Mouse (Mus musculus): ENCODE measurements around the gene Gm28051. TPM values are rescaled to one million over a fixed set of nuclear protein-coding genes. Genes with fewer than 3 reads are reported as not detected.

The Gm28051 gene
- polyA plus RNA-seq, 1 experiment = not detected

GRCm38 (mm10) chr12:102772676-102773075 lies 15.1 kb upstream of the Gm28051 start:
- no peak overlapping the region for H3K4me3 ChIP-seq (ENCODE audit: insufficient read depth, low read length)
- H3K27ac ChIP-seq (ENCODE audit: insufficient read depth, low read length) = no peak overlapping the region
- TF ChIP-seq CTCF (IDR thresholded peaks at IDR 0.05; ENCODE audit: extremely low read depth, insufficient read depth, low read length) (no peak), POLR2A (IDR thresholded peaks at IDR 0.05; ENCODE audit: extremely low read depth, insufficient read depth, low read length) (no peak)
- no peaks in the 10 kb centered on the region for H3K4me1 ChIP-seq (ENCODE audit: control insufficient read depth, insufficient read depth, low read length)

- TF ChIP-seq POLR2A (IDR thresholded peaks at IDR 0.05; ENCODE audit: extremely low read depth, insufficient read depth, low read length) (no peak), CTCF (IDR thresholded peaks at IDR 0.05; ENCODE audit: extremely low read depth, insufficient read depth, low read length) (no peak)
- Histone ChIP-seq H3K27ac (ENCODE audit: insufficient read depth, low read length) (no peak overlapping the region), H3K4me3 (ENCODE audit: insufficient read depth, low read length) (no peak overlapping the region), H3K4me1 (ENCODE audit: control insufficient read depth, insufficient read depth, low read length) (no peaks in the 10 kb centered on the region)
These were observed 14.0 kb upstream of the Gm28051 start for GRCm38 (mm10) chr12:102771601-102772000.

GRCm38 (mm10) chr12:102769000-102769399 lies 11.4 kb upstream of the Gm28051 start:
- Histone ChIP-seq H3K4me1 (ENCODE audit: control insufficient read depth, insufficient read depth, low read length) (no peaks in the 10 kb centered on the region), H3K27ac (ENCODE audit: insufficient read depth, low read length) (no peak overlapping the region), H3K4me3 (ENCODE audit: insufficient read depth, low read length) (no peak overlapping the region)
- TF ChIP-seq POLR2A (IDR thresholded peaks at IDR 0.05; ENCODE audit: extremely low read depth, insufficient read depth, low read length) = no peak
- no peak for TF ChIP-seq CTCF (IDR thresholded peaks at IDR 0.05; ENCODE audit: extremely low read depth, insufficient read depth, low read length)

GRCm38 (mm10) chr12:102763696-102764095 lies 6.1 kb upstream of the Gm28051 start:
- H3K27ac ChIP-seq (ENCODE audit: insufficient read depth, low read length) = no peak overlapping the region
- H3K4me1 ChIP-seq (ENCODE audit: control insufficient read depth, insufficient read depth, low read length) = no peaks in the 10 kb centered on the region; the same call in 1 of the 2 replicates
- no peak for TF ChIP-seq CTCF (IDR thresholded peaks at IDR 0.05; ENCODE audit: extremely low read depth, insufficient read depth, low read length)
- no peak for TF ChIP-seq POLR2A (IDR thresholded peaks at IDR 0.05; ENCODE audit: extremely low read depth, insufficient read depth, low read length)
- no peak overlapping the region for H3K4me3 ChIP-seq (ENCODE audit: insufficient read depth, low read length)

GRCm38 (mm10) chr12:102761668-102762067 lies 4.1 kb upstream of the Gm28051 start:
- TF ChIP-seq CTCF (IDR thresholded peaks at IDR 0.05; ENCODE audit: extremely low read depth, insufficient read depth, low read length) (no peak), POLR2A (IDR thresholded peaks at IDR 0.05; ENCODE audit: extremely low read depth, insufficient read depth, low read length) (no peak)
- H3K4me3 ChIP-seq (ENCODE audit: insufficient read depth, low read length) = no peak overlapping the region
- H3K4me1 ChIP-seq (ENCODE audit: control insufficient read depth, insufficient read depth, low read length) = no peaks in the 10 kb centered on the region; the same call in 1 of the 2 replicates
- H3K27ac ChIP-seq (ENCODE audit: insufficient read depth, low read length) = no peak overlapping the region

GRCm38 (mm10) chr12:102758936-102759335 lies 1.4 kb upstream of the Gm28051 start:
- H3K4me3 ChIP-seq (ENCODE audit: insufficient read depth, low read length) = peak overlapping the region; percentile 91
- H3K4me1 ChIP-seq (ENCODE audit: control insufficient read depth, insufficient read depth, low read length) = no peaks in the 10 kb centered on the region; the same call in 1 of the 2 replicates
- TF ChIP-seq POLR2A (IDR thresholded peaks at IDR 0.05; ENCODE audit: extremely low read depth, insufficient read depth, low read length) (no peak), CTCF (IDR thresholded peaks at IDR 0.05; ENCODE audit: extremely low read depth, insufficient read depth, low read length) (no peak)
- H3K27ac ChIP-seq (ENCODE audit: insufficient read depth, low read length) = no peak overlapping the region

- Histone ChIP-seq H3K4me1 (ENCODE audit: control insufficient read depth, insufficient read depth, low read length) (no peaks in the 10 kb centered on the region; the same call in 1 of the 2 replicates), H3K4me3 (ENCODE audit: insufficient read depth, low read length) (peak within 1 kb of the TSS; percentile 91), H3K27ac (ENCODE audit: insufficient read depth, low read length) (peak within 1 kb of the TSS; percentile 53)
- TF ChIP-seq POLR2A (IDR thresholded peaks at IDR 0.05; ENCODE audit: extremely low read depth, insufficient read depth, low read length) = no peak
- no peak for TF ChIP-seq CTCF (IDR thresholded peaks at IDR 0.05; ENCODE audit: extremely low read depth, insufficient read depth, low read length)
These were observed 815 bp upstream of the Gm28051 start, which contains the start of gene Gm20604 for GRCm38 (mm10) chr12:102758403-102758756. Gene Gm20604 (minus strand): TSS chr12:102758672.

GRCm38 (mm10) chr12:102757055-102757688 lies 393 bp downstream of the Gm28051 start:
- Histone ChIP-seq H3K4me1 (ENCODE audit: control insufficient read depth, insufficient read depth, low read length) (no peaks in the 10 kb centered on the region; the same call in 1 of the 2 replicates), H3K4me3 (ENCODE audit: insufficient read depth, low read length) (peak overlapping the region; percentile 91), H3K27ac (ENCODE audit: insufficient read depth, low read length) (peak overlapping the region; percentile 26; the same call in 1 of the 2 replicates)
- TF ChIP-seq CTCF (IDR thresholded peaks at IDR 0.05; ENCODE audit: extremely low read depth, insufficient read depth, low read length) (no peak), POLR2A (IDR thresholded peaks at IDR 0.05; ENCODE audit: extremely low read depth, insufficient read depth, low read length) (0 out of 2 replicates have a peak, but pooled peaks have one; percentile 67)

- no peaks in the 10 kb centered on the region; the same call in 1 of the 2 replicates for H3K4me1 ChIP-seq (ENCODE audit: control insufficient read depth, insufficient read depth, low read length)
- H3K27ac ChIP-seq (ENCODE audit: insufficient read depth, low read length) = no peak overlapping the region
- no peak overlapping the region for H3K4me3 ChIP-seq (ENCODE audit: insufficient read depth, low read length)
- no peak for TF ChIP-seq POLR2A (IDR thresholded peaks at IDR 0.05; ENCODE audit: extremely low read depth, insufficient read depth, low read length)
- peak; percentile 31 for TF ChIP-seq CTCF (IDR thresholded peaks at IDR 0.05; ENCODE audit: extremely low read depth, insufficient read depth, low read length)
These were observed 1.3 kb downstream of the Gm28051 start for GRCm38 (mm10) chr12:102756304-102756703.

GRCm38 (mm10) chr12:102748256-102748655 lies 9.3 kb downstream of the Gm28051 start:
- no peak overlapping the region for H3K4me3 ChIP-seq (ENCODE audit: insufficient read depth, low read length)
- peaks cover 5% of the 10 kb centered on the region; the same call in 1 of the 2 replicates for H3K4me1 ChIP-seq (ENCODE audit: control insufficient read depth, insufficient read depth, low read length)
- no peak for TF ChIP-seq CTCF (IDR thresholded peaks at IDR 0.05; ENCODE audit: extremely low read depth, insufficient read depth, low read length)
- no peak for TF ChIP-seq POLR2A (IDR thresholded peaks at IDR 0.05; ENCODE audit: extremely low read depth, insufficient read depth, low read length)
- no peak overlapping the region for H3K27ac ChIP-seq (ENCODE audit: insufficient read depth, low read length)

Data from cortical plate, adult 2 months (tissue).